Mouse (Mus musculus) liver, embryonic 11.5 days (tissue): ENCODE data around the gene Arel1. TPM values are rescaled to one million over a fixed set of nuclear protein-coding genes. Genes with fewer than 3 reads are reported as not detected.

ENCODE experiments used
- ATAC-seq: fragments of 200-750 bp; cut with Nextera tagmentation; replicated peaks from 2 replicates; pipeline ENCODE4 v1.8.0; 2017; ENCODE audit warnings: moderate number of reproducible peaks, mild to moderate bottlenecking, moderate TSS enrichment, moderate library complexity; ENCODE audit not compliant: low FRiP score
- DNase-seq: peaks from one replicate; pipeline ENCODE4 v3.0.0-alpha.2; 2017; ENCODE audit warnings: low spot score
- H3K27ac ChIP-seq: fragments of 300-500 bp; sonication (generic); 2 replicates; pipeline ENCODE4 v1.5.1; 2014; ENCODE audit warnings: mild to moderate bottlenecking, low read depth, low read length, control low read depth
- H3K27me3 ChIP-seq: fragments of 300-500 bp; sonication (generic); replicated peaks from 2 replicates; pipeline ENCODE4 v1.6.1; 2014; ENCODE audit warnings: low read length, mixed read lengths; ENCODE audit not compliant: control insufficient read depth, insufficient read depth
- H3K36me3 ChIP-seq: fragments of 300-500 bp; sonication (generic); 2 replicates; pipeline ENCODE4 v1.6.1; 2014; ENCODE audit warnings: mild to moderate bottlenecking, low read length, moderate library complexity, mixed read lengths; ENCODE audit not compliant: control insufficient read depth, insufficient read depth
- H3K4me1 ChIP-seq: fragments of 300-500 bp; sonication (generic); replicated peaks from 2 replicates; pipeline ENCODE4 v1.6.1; 2014; ENCODE audit warnings: low read length, mixed read lengths; ENCODE audit not compliant: control insufficient read depth, insufficient read depth
- H3K4me2 ChIP-seq: fragments of 300-500 bp; sonication (generic); 2 replicates; pipeline ENCODE4 v1.6.1; 2014; ENCODE audit warnings: mild to moderate bottlenecking, control low read depth, moderate library complexity
- H3K4me3 ChIP-seq: fragments of 300-500 bp; sonication (generic); 2 replicates; pipeline ENCODE4 v1.5.1; 2014; ENCODE audit warnings: low read depth, low read length, control low read depth
- H3K9ac ChIP-seq: fragments of 300-500 bp; sonication (generic); 2 replicates; pipeline ENCODE4 v1.6.1; 2014; ENCODE audit warnings: low read depth, low read length, control low read depth
- H3K9me3 ChIP-seq: fragments of 300-500 bp; sonication (generic); 2 replicates; pipeline ENCODE4 v1.6.1; 2016; ENCODE audit warnings: low read length, inconsistent platforms, mixed read lengths; ENCODE audit not compliant: control insufficient read depth
- WGBS: fragments of 180-500 bp; shearing (Covaris S2); extraction: QIAGEN DNeasy Blood & Tissue Kit; methylation state at CpG from one replicate; pipeline ENCODE4 v1.1.7; 2014; 5-methylcytosine and 5-hydroxymethylcytosine counted together
- polyA plus RNA-seq: library from polyadenylated mRNA; unstranded; fragments of >200 nt; fragmentation: Nextera tagmentation; extraction: Ambion mirVana; gene quantifications from 2 replicates; pipeline ENCODE4 v1.2.1, GENCODE M21; 2014

Gene Arel1
- 19.6 and 22.9 TPM in 2 replicates for polyA plus RNA-seq

- ATAC-seq = peak; percentile 80
- Histone ChIP-seq H3K4me2 (peak within 1 kb of the TSS; percentile 77), H3K36me3 (peaks cover 18% of the 10 kb centered on the region), H3K4me3 (peak within 1 kb of the TSS; percentile 76), H3K27ac (peak within 1 kb of the TSS; percentile 73), H3K9ac (peak within 1 kb of the TSS; percentile 91), H3K27me3 (no peaks in the 10 kb centered on the region), H3K9me3 (no peaks in the 10 kb centered on the region), H3K4me1 (peaks cover 9% of the 10 kb centered on the region)
- WGBS = under 1% methylated on average over 42 of the region's 42 CpGs
- peak; percentile 84 for DNase-seq
These were observed at the start of gene Arel1, which contains the start of gene Fcf1 for GRCm38 (mm10) chr12:84970428-84971096. TSS of gene Arel1 (minus strand) at chr12:84970900. TSS of gene Fcf1 (plus strand) at chr12:84970897.

GRCm38 (mm10) chr12:85012185-85012584, 41.5 kb upstream of the Arel1 start:
- no peak overlapping the region for H3K27ac ChIP-seq
- no peak overlapping the region for H3K9ac ChIP-seq
- peaks cover 33% of the 10 kb centered on the region for H3K36me3 ChIP-seq
- ATAC-seq = peak; percentile 68
- no peaks in the 10 kb centered on the region for H3K27me3 ChIP-seq
- 71% methylated on average over 2 of the region's 2 CpGs for WGBS
- no peaks in the 10 kb centered on the region for H3K9me3 ChIP-seq
- DNase-seq = no peak
- no peak overlapping the region for H3K4me2 ChIP-seq
- no peak overlapping the region for H3K4me3 ChIP-seq
- H3K4me1 ChIP-seq = no peaks in the 10 kb centered on the region

GRCm38 (mm10) chr12:85010541-85010940, 39.8 kb upstream of the Arel1 start:
- Histone ChIP-seq H3K4me3 (no peak overlapping the region), H3K4me2 (no peak overlapping the region), H3K36me3 (peaks cover 33% of the 10 kb centered on the region)

GRCm38 (mm10) chr12:85009776-85010175, 39.1 kb upstream of the Arel1 start:
- Histone ChIP-seq H3K9me3 (no peaks in the 10 kb centered on the region), H3K36me3 (peaks cover 26% of the 10 kb centered on the region), H3K4me2 (no peak overlapping the region), H3K27ac (no peak overlapping the region), H3K9ac (no peak overlapping the region), H3K4me3 (no peak overlapping the region), H3K4me1 (0 out of 2 replicates have a peak, but pooled peaks cover 3% of the 10 kb centered on the region), H3K27me3 (no peaks in the 10 kb centered on the region)
- 93% methylated on average over 1 of the region's 1 CpGs for WGBS
- no peak for ATAC-seq
- DNase-seq = no peak

More at GRCm38 (mm10) chr12:85010541-85010940, 39.8 kb upstream of the Arel1 start:
- no peak overlapping the region for H3K27ac ChIP-seq
- H3K4me1 ChIP-seq = 0 out of 2 replicates have a peak, but pooled peaks cover 3% of the 10 kb centered on the region
- no peaks in the 10 kb centered on the region for H3K27me3 ChIP-seq
- 85% methylated on average over 2 of the region's 2 CpGs for WGBS
- H3K9ac ChIP-seq = no peak overlapping the region
- ATAC-seq = no peak
- no peak for DNase-seq
- H3K9me3 ChIP-seq = no peaks in the 10 kb centered on the region

DNA sequence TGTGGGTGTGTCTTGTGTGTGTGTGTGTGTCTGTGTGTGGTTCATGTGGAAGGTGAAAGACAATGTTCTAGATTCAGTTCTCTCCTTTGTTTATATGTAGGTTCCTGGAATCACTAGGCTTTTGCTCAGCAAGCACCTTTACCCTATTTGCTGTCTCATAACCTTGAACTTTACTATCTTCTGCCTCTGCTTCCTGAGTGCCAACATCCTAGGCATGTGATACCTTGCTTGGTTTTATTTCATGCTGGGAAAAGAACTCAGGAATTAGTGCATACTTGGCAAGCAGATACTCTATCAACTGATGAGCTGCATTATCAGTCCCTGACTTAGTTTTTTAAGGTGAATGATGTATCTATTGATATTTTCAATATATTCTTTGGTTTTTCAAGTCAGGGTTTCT, 36.3 kb upstream of the Arel1 start:
- H3K9me3 ChIP-seq = no peaks in the 10 kb centered on the region
- no peak for ATAC-seq
- H3K27me3 ChIP-seq = no peaks in the 10 kb centered on the region
- no peak for DNase-seq
- no peak overlapping the region for H3K4me3 ChIP-seq
- H3K36me3 ChIP-seq = peaks cover 20% of the 10 kb centered on the region; the same call in 1 of the 2 replicates
- H3K4me2 ChIP-seq = no peak overlapping the region
- no peak overlapping the region for H3K27ac ChIP-seq
- H3K4me1 ChIP-seq = 0 out of 2 replicates have a peak, but pooled peaks cover 3% of the 10 kb centered on the region
- H3K9ac ChIP-seq = no peak overlapping the region

- Histone ChIP-seq H3K4me3 (no peak overlapping the region), H3K4me1 (0 out of 2 replicates have a peak, but pooled peaks cover 3% of the 10 kb centered on the region), H3K27ac (no peak overlapping the region), H3K9me3 (no peaks in the 10 kb centered on the region), H3K36me3 (peaks cover 17% of the 10 kb centered on the region; the same call in 1 of the 2 replicates), H3K27me3 (no peaks in the 10 kb centered on the region), H3K4me2 (no peak overlapping the region), H3K9ac (no peak overlapping the region)
- ATAC-seq (no peak), DNase-seq (no peak)
- WGBS = 96% methylated on average over 1 of the region's 1 CpGs
These were observed 35.5 kb upstream of the Arel1 start for GRCm38 (mm10) chr12:85006206-85006605.

DNA sequence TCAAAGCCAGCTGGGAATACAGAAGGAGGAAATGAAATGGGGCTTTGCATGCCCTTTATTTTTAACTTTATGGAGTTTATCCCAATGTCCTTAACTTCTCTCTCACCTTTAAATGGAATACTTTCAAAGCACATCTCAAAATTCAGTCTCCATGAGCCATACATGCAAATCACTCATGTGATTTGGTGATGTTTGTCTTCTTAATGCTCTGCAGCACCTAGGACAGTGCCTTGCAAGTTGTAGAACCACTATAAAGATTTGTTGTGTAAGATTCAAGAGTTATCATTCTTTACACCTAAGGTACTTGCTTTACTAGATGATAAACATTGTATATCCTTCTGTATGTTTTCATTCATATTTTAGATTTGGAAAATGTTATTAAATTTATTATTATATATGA, 28.4 kb upstream of the Arel1 start:
- peak overlapping the region; percentile 18 for H3K4me3 ChIP-seq
- DNase-seq (no peak), ATAC-seq (no peak)
- H3K27ac ChIP-seq = no peak overlapping the region
- peaks cover 11% of the 10 kb centered on the region; the same call in 1 of the 2 replicates for H3K36me3 ChIP-seq
- no peaks in the 10 kb centered on the region for H3K27me3 ChIP-seq
- peak overlapping the region; percentile 97 for H3K4me2 ChIP-seq
- H3K9me3 ChIP-seq = no peaks in the 10 kb centered on the region
- no peak overlapping the region for H3K9ac ChIP-seq
- peaks cover 19% of the 10 kb centered on the region for H3K4me1 ChIP-seq

DNA sequence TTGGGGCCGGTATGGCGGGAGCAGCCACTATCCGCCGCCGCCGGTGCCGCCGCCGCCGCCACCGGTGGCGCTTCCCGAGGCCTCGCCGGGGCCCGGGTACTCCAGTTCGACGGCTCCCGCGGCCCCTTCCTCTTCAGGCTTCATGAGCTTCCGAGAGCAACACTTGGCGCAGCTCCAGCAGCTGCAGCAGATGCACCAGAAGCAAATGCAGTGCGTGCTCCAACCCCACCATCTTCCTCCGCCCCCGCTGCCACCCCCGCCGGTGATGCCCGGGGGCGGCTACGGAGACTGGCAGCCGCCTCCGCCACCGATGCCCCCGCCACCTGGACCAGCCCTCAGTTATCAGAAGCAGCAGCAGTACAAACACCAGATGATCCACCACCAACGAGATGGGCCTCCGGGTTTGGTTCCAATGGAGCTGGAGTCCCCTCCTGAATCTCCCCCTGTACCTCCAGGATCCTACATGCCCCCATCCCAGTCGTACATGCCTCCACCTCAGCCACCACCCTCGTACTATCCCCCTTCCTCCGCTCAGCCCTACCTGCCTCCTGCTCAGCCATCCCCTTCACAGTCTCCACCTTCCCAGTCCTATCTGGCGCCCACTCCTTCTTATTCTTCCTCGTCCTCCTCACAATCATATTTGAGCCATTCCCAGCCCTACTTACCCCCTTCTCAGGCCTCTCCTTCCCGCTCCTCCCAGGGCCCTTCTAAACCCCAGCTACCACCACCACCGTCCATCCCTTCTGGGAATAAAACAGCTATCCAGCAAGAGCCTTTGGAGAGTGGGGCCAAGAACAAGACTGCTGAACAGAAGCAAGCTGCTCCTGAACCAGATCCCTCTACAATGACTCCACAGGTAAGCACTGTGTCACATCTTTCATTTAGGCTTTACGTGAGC, 26.1 kb upstream of the Arel1 start:
- H3K4me1 ChIP-seq = peaks cover 19% of the 10 kb centered on the region
- no peaks in the 10 kb centered on the region for H3K9me3 ChIP-seq
- no peaks in the 10 kb centered on the region for H3K27me3 ChIP-seq
- H3K4me3 ChIP-seq = peak overlapping the region; percentile 94
- DNase-seq (no peak), ATAC-seq (peak; percentile 58)
- H3K9ac ChIP-seq = peak overlapping the region; percentile 92
- no peaks in the 10 kb centered on the region; the same call in 1 of the 2 replicates for H3K36me3 ChIP-seq
- WGBS = 2% methylated on average over 44 of the region's 44 CpGs
- peak overlapping the region; percentile 78 for H3K27ac ChIP-seq
- H3K4me2 ChIP-seq = peak overlapping the region; percentile 97
